Mouse (Mus musculus): ENCODE data around the gene Samd10.

GRCm38 (mm10) chr2:181548227-181548626 is 50.8 kb downstream of the Samd10 start:
- TF ChIP-seq POLR2A (IDR thresholded peaks at IDR 0.05; ENCODE audit: low read depth, low read length) (no peak), CTCF (IDR thresholded peaks at IDR 0.05; ENCODE audit: borderline replicate concordance, insufficient read depth, low read length) (no peak)
